In the genomic region with DNA sequence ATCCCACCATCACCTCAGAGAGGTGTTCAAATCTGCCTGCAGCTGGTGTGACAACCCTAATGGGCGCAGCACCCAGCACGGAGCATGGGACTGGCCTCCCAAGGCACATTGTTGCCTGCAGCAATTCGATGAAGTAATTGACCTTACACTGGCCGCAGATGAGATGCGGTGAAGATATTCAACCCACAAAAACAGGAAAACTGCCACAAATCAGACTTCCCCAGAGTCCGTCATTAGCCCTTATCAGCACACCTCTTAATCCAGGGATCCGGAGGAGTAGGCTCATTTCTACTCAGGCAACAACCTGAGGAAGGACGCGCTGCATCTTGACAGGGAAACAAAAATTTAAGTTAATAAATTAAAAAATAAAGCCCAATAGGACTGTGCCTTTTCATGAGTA, we compare ENCODE assay signal across 8 mouse cellular contexts. TPM values are rescaled to one million over a fixed set of nuclear protein-coding genes. Genes with fewer than 3 reads are reported as not detected.
DNase-seq lines count a peak whose midpoint lies in the region; ATAC-seq and TF ChIP-seq lines count a peak whose summit lies in the region.

No protein-coding gene starts in this region.

- H3K9me3 ChIP-seq in lung, embryonic 14.5 days (ENCODE audit: low read depth, low read length) = no peaks in the 10 kb centered on the region
- no peaks in the 10 kb centered on the region for H3K9me3 ChIP-seq in forebrain, embryonic 14.5 days (replicated peaks; ENCODE audit: control insufficient read depth, low read length)
- no peaks in the 10 kb centered on the region for H3K9me3 ChIP-seq in limb, embryonic 11.5 days (ENCODE audit: control insufficient read depth, low read length)
- no peaks in the 10 kb centered on the region for H3K9me3 ChIP-seq in neural tube, embryonic 14.5 days (ENCODE audit: control insufficient read depth, low read length)

- no peak for TF ChIP-seq CTCF in lung, embryonic 14.5 days (IDR thresholded peaks at IDR 0.05; ENCODE audit: low read depth)

- no peaks in the 10 kb centered on the region for H3K36me3 ChIP-seq in lung, embryonic 14.5 days (ENCODE audit: insufficient read depth)
- H3K36me3 ChIP-seq in forebrain, embryonic 14.5 days (ENCODE audit: control insufficient read depth, insufficient read depth, low read length) = no peaks in the 10 kb centered on the region
- no peaks in the 10 kb centered on the region for H3K36me3 ChIP-seq in limb, embryonic 11.5 days (ENCODE audit: control insufficient read depth, insufficient read depth, low read length)
- no peaks in the 10 kb centered on the region for H3K36me3 ChIP-seq in neural tube, embryonic 14.5 days (ENCODE audit: control insufficient read depth, insufficient read depth, low read length)

- H3K9ac ChIP-seq in lung, embryonic 14.5 days = peak overlapping the region; percentile 65; the same call in 1 of the 2 replicates
- H3K9ac ChIP-seq in forebrain, embryonic 14.5 days (ENCODE audit: low read length) = peak overlapping the region; percentile 69
- H3K9ac ChIP-seq in limb, embryonic 11.5 days (ENCODE audit: low read length) = no peak overlapping the region
- H3K9ac ChIP-seq in neural tube, embryonic 14.5 days (replicated peaks; ENCODE audit: low read depth, low read length) = peak overlapping the region; percentile 62; the same call in 1 of the 2 replicates

- intact Hi-C loops in left cerebral cortex, postnatal 14 days (cut with DNase I) = no loop called here

- WGBS in lung, embryonic 14.5 days = 54% methylated on average over 9 of the region's 9 CpGs
- WGBS in forebrain, embryonic 14.5 days = 78% methylated on average over 9 of the region's 9 CpGs
- 70% methylated on average over 9 of the region's 9 CpGs for WGBS in limb, embryonic 11.5 days
- WGBS in neural tube, embryonic 14.5 days = 66% methylated on average over 9 of the region's 9 CpGs

- no peak for DNase-seq in lung, embryonic 14.5 days
- DNase-seq in lung, adult 18-20 months = no peak
- no peak for DNase-seq in forebrain, embryonic 14.5 days (ENCODE audit: low spot score)
- peak; percentile 21 for DNase-seq in limb, embryonic 11.5 days (ENCODE audit: low spot score)
- DNase-seq in ovary, postnatal 36 days (ENCODE audit: low spot score) = no peak
- DNase-seq in left cerebral cortex, postnatal 14 days (ENCODE audit: low spot score in 2 of 2) = no peak
- no peak for DNase-seq in thymus, postnatal 0 days (ENCODE audit: low spot score)

- H3K4me1 ChIP-seq in lung, embryonic 14.5 days (ENCODE audit: insufficient read depth) = peaks cover 3% of the 10 kb centered on the region; the same call in 1 of the 2 replicates
- peaks cover 3% of the 10 kb centered on the region; the same call in 1 of the 2 replicates for H3K4me1 ChIP-seq in forebrain, embryonic 14.5 days (ENCODE audit: control insufficient read depth, insufficient read depth, low read length)
- no peaks in the 10 kb centered on the region for H3K4me1 ChIP-seq in limb, embryonic 11.5 days (ENCODE audit: control insufficient read depth, insufficient read depth, low read length)
- H3K4me1 ChIP-seq in neural tube, embryonic 14.5 days (ENCODE audit: control insufficient read depth, insufficient read depth, low read length) = peaks cover 3% of the 10 kb centered on the region; the same call in 1 of the 2 replicates

- ATAC-seq in lung, embryonic 14.5 days (ENCODE audit: insufficient read depth) = no peak
- no peak for ATAC-seq in forebrain, embryonic 14.5 days
- ATAC-seq in limb, embryonic 11.5 days (ENCODE audit: insufficient number of reproducible peaks, low FRiP score, low TSS enrichment, low read depth) = no peak
- ATAC-seq in neural tube, embryonic 14.5 days (ENCODE audit: low read depth) = peak; percentile 46; the same call in 1 of the 2 replicates

- H3K4me2 ChIP-seq in lung, embryonic 14.5 days = peak overlapping the region; percentile 68
- peak overlapping the region; percentile 55 for H3K4me2 ChIP-seq in forebrain, embryonic 14.5 days (ENCODE audit: low read length)
- peak overlapping the region; percentile 64; the same call in 1 of the 2 replicates for H3K4me2 ChIP-seq in limb, embryonic 11.5 days (ENCODE audit: low read depth, severe bottlenecking)
- peak overlapping the region; percentile 62 for H3K4me2 ChIP-seq in neural tube, embryonic 14.5 days (ENCODE audit: low read depth, low read length)

- no peaks in the 10 kb centered on the region for H3K27me3 ChIP-seq in lung, embryonic 14.5 days (ENCODE audit: insufficient read depth, low read length)
- H3K27me3 ChIP-seq in forebrain, embryonic 14.5 days (replicated peaks; ENCODE audit: control insufficient read depth, insufficient read depth, low read length) = no peaks in the 10 kb centered on the region
- no peaks in the 10 kb centered on the region for H3K27me3 ChIP-seq in limb, embryonic 11.5 days (ENCODE audit: control insufficient read depth, insufficient read depth, low read length)
- no peaks in the 10 kb centered on the region for H3K27me3 ChIP-seq in neural tube, embryonic 14.5 days (ENCODE audit: control insufficient read depth, insufficient read depth, low read length)

- peak overlapping the region; percentile 41 for H3K4me3 ChIP-seq in lung, embryonic 14.5 days (ENCODE audit: low read depth, low read length)
- H3K4me3 ChIP-seq in forebrain, embryonic 14.5 days (ENCODE audit: low read depth, low read length) = peak overlapping the region; percentile 37; the same call in 1 of the 2 replicates
- 0 out of 2 replicates have a peak overlapping the region, but pooled peaks have one; percentile 28 for H3K4me3 ChIP-seq in limb, embryonic 11.5 days (ENCODE audit: low read depth, low read length)
- peak overlapping the region; percentile 37; the same call in 1 of the 2 replicates for H3K4me3 ChIP-seq in neural tube, embryonic 14.5 days (ENCODE audit: low read depth, low read length)

- no peak overlapping the region for H3K27ac ChIP-seq in lung, embryonic 14.5 days (ENCODE audit: low read depth)
- no peak overlapping the region for H3K27ac ChIP-seq in forebrain, embryonic 14.5 days (ENCODE audit: low read depth, low read length)
- H3K27ac ChIP-seq in limb, embryonic 11.5 days (replicated peaks; ENCODE audit: low read depth, low read length) = no peak overlapping the region
- no peak overlapping the region for H3K27ac ChIP-seq in neural tube, embryonic 14.5 days (ENCODE audit: low read depth, low read length)

RNA-seq across cellular contexts. Expression of gene Lca5, which starts 6.2 kb away (rescaled TPM):
- 28.0 and 28.4 TPM in 2 replicates for polyA plus RNA-seq in lung, embryonic 14.5 days (2014; fragmentation: Nextera tagmentation; extraction: Ambion mirVana)
- polyA plus RNA-seq in forebrain, embryonic 14.5 days (2014; fragmentation: Nextera tagmentation; extraction: Ambion mirVana) = 21.2 and 23.8 TPM in 2 replicates
- 24.1 and 28.4 TPM in 2 replicates for polyA plus RNA-seq in limb, embryonic 11.5 days (2014; fragmentation: Nextera tagmentation; extraction: Ambion mirVana)
- 19.5 and 23.5 TPM in 2 replicates for polyA plus RNA-seq in neural tube, embryonic 14.5 days (2014; fragmentation: Nextera tagmentation; extraction: Ambion mirVana)
- total RNA-seq in left cerebral cortex, postnatal 14 days (2021) = 10 to 100 TPM; 10.0 to 12.0 TPM
- 8.3 and 9.8 TPM in 2 replicates for polyA plus RNA-seq in thymus, postnatal 0 days (2015; fragmentation: Nextera tagmentation; extraction: Ambion mirVana)
